Mouse (Mus musculus): ENCODE measurements around the gene Lrrc17. TPM values are rescaled to one million over a fixed set of nuclear protein-coding genes. Genes with fewer than 3 reads are reported as not detected.
A peak's percentile ranks its signal among the peaks of the same experiment; 100 is the strongest.

Lrrc17 gene
- total RNA-seq (2021): under 1 TPM; 0.35 to 0.64 TPM
- long read RNA-seq, experiment 1: 0 reads
- long read RNA-seq, experiment 2: 0 reads

DNA sequence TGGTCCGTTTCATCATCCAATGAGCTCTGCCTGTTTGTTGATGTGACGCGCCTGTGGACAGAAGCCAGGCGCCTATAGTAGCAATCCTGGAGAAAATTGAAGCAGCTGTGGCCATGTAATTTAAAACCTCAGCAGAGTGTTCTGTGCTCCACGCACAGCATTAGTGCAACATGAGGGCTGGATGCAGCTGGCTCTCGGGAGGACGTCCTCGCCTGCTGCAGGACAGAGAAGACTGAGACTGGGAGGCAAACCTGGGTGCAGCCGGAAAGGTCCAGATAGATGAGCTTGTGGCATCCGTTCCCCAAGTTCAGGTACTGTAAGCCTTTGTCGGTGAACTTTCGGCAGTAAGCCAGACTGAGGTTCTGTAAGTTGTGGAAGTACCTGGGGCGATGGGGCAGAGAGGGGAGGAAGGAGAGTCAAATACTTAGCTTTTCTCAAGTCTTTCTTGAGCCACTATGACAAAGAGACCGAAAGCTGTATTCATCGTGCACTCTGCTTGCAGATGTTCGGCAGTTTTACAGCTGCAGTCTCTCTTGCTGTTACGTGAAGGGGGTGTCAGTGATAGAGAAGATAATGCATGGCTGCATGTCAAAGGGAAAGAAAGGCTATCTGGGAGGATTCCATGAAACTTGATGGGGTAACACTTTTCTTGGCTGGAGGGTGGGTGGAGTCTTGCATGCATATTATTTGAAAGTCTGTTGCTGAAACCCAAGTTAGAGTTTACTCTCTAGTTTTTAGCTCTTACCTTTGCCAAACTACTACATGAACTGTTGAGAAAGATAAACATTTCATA is at the start of gene Lrrc17:
TSS of gene Lrrc17 (plus strand) at position 151 of the 793 bp plus-strand sequence.
- DNase-seq (ENCODE audit: low spot score in 2 of 2): no peak

DNA sequence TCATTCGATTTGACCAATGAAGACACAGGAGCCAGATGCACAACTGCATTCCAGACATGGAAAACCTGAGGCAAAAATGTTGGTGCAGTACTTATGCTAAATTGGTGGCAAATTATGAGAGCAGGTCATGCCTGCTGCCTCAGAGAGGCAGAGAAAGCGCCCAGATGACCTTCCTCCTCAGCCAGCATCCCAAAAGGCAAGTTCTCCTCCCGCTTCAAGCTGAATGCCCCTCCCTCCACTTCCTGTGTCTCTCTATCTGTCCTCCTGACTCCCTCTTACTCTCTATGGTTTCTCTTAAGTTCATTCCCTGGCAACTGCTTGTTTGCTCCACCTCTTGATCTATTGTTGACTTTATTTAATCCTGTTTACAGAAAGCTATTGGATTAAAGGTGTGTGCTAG is 48.6 kb upstream of the Lrrc17 start:
- DNase-seq (ENCODE audit: low spot score in 2 of 2): no peak

DNA sequence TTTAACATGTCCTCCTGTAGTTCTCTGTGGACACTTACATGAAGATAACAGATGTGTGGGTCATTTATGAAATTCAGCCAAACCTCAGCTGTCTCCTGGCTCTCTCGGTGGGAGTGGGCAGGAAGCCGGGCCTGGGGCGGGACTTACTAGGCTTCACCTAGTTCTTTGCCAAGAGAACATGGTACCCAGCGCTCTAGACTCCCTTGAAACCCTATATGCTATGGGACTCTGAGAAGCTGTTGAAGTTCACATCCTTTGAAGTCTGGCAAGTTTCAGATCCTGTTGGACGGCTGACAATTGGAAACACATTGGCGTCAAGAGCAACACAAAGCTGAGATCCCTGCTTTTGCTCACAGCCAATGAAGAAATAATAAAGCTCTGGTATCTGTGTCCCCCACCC is 47.0 kb upstream of the Lrrc17 start:
- DNase-seq (ENCODE audit: low spot score in 2 of 2): no peak

DNA sequence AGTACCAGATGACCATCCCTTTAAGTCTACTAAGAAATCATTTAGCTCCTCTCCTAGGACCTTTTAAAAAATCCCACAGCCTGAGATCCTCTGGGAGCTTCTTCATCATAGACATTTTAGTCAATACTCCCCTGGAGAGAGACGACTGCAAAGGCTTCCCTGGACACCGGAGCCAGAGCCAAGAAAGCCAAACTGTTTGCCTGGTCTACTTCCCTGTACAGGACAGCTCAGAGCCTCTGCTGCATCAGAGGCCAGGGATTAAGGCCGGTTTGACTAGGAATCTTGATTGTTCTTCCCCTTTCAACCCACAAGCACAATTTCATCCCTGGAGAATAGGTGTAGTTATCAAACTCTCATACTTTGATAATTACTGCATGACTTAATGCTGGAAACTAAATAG is 46.5 kb upstream of the Lrrc17 start:
- no peak for DNase-seq (ENCODE audit: low spot score in 2 of 2)

DNA sequence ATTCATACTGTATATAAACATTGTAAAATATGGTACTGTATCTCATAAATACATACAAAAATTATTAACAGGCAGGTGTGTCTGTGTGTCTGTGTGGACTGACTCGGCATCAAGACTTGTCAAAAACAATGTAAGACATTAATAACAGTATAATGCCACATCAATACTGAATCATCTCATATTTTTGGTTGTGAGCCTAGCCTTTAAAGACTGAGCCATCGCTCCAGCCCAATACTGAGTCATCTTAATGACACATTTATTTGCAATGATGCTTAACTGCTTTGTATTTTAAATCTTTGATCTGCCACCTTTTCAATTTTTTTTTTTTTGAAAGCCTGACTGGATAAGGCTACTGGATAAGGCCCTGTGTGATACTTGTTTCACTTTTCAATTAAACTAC is 44.9 kb upstream of the Lrrc17 start:
- DNase-seq (ENCODE audit: low spot score in 2 of 2): no peak

DNA sequence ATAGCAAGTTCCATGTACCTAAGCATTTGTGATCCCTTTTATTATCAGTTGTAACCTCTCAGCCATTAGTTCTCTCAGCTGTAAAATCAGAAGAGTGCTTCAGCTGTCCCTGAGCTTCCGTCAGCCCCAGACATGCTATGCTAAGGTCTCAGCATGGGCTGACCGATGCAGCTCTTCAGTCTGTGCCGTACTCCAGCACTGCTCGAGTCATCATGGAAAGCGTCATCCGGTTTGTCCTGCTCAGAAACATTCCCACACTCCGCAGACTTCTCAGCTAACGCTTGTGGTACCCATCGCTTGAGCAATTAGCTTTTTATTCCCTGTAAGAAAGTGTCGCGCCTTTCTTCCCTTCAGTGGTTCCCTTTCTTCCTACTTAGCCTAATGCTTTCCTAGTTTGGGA is 44.4 kb upstream of the Lrrc17 start:
- DNase-seq (ENCODE audit: low spot score in 2 of 2): no peak

DNA sequence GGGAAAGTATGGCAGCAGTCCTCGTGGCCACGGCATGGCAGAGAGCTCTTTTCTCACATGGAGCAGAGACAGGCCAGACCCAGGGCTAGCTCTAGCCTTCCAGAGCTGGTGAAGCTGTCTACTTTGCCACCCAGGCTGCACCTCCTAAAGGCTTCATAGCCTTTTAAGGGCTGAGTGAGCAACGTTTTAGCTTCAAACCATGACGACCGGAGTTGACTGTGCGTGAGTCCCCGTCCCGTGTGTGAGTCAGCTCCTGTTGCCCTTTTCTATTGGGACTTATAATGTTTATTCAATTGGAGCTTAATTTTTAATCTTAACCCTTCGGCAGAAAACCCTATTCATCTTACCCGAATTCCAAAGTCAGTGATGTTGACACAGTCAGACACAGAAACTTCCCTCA is 43.2 kb upstream of the Lrrc17 start:
- DNase-seq (ENCODE audit: low spot score in 2 of 2): no peak

DNA sequence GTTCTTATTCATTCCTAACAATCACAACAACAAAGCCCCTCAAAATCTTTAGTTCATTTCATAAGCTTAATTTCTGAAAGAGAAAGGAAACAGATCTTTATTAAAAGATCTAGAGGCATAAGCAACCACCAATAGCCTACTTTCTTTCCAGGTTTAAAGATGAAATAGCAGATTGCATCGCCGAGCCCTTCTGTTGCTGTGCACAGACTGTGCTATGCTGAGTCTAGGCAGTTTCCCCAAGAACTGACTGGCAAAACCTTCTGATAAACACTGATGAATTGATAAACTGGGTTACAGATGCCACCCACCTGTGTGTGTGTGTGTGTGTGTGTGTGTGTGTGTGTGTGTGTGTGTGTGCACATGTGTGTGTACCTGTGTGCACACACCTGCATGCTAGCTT is 42.4 kb upstream of the Lrrc17 start:
- DNase-seq (ENCODE audit: low spot score in 2 of 2): peak in 1 of 2 experiments; percentile 46

DNA sequence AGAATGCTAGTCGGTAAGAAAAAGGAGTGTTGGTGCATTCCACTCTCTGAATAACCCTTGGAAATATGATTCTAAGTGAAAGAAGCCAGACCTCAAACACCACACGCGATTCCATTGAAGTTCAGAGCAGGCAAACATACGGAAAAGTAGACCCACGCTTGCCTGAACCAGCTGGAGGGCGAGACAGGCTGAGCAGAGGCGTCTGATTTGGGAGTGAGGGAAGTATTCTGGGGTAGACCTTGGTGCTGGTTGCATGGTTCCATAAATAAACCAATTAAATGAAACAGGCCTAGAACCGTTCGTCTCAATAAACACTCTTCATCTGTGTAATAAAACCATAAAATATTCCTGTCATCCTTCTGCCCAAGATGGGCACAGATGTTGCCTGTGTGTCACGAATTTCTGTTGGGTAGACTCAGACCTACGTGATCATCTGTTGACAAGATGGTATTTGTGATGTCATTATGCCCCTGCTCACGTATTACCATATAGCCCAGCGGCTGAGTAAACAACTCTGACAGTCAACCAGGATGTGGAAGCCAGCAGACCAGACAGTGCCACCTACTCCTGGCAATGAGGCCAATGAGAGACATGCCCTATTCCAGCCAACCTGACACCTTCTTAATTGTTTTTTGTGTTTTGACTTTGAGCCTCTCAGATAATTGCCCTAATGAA is 40.3 kb upstream of the Lrrc17 start:
- DNase-seq (ENCODE audit: low spot score in 2 of 2): peak; percentile 13 to 70

DNA sequence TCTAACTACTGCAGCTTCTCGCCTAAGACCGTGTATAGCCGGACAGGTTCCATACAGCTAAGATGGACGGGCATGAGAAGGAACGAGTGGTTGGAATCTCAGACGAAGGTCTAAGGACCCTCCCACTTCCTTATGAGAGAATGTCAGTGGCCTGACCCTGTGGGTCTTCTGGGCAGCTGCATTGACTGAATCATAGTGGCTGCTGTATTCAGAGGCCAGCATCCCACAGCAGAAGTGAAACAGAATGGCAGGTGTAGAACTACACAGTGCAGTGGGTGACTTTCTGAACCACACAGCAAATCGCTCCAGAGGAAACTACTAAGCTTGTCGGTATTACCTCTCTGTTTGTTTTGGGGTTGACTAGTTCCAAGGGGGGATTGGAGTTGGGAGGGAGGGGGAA is 38.2 kb upstream of the Lrrc17 start:
- DNase-seq (ENCODE audit: low spot score in 2 of 2): no peak

DNA sequence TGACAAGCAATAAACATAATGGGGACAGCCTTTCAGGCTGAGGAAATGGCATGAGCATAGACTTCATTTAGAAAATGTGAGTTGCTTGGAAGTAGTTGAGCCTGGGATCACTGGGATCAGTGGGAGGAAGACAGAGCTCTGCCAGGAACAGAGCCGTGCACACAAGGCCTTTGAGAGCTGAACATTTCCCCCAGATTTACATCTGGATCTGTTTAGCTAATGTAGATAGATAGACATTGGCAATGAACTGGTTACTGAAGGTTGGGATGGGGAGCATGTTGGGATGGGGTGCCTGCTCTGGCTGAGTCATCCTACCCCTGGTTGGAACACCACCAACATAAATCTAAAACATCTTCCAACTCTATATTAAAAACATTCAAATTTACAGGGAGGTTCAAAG is 36.5 kb upstream of the Lrrc17 start:
- no peak for DNase-seq (ENCODE audit: low spot score in 2 of 2)

DNA sequence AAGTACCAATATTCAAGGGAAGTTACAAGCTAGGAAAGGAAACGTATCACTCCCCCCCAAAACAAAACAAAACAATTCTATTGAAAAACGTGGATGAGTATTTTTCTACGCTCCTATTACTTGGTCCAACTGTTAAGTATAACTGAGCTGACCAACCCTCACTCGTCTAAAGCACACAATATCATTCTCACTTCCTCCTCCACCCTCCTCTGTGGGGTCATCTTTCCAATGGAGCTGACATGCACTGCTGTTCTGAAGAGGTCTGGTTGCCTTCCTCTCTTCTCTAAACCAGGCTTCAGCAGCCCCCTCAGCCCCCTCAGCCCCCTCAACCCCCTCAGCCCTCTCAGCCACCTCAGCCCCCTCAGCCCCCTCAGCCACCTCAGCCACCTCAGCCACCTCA is 33.6 kb upstream of the Lrrc17 start:
- DNase-seq (ENCODE audit: low spot score in 2 of 2): no peak

DNA sequence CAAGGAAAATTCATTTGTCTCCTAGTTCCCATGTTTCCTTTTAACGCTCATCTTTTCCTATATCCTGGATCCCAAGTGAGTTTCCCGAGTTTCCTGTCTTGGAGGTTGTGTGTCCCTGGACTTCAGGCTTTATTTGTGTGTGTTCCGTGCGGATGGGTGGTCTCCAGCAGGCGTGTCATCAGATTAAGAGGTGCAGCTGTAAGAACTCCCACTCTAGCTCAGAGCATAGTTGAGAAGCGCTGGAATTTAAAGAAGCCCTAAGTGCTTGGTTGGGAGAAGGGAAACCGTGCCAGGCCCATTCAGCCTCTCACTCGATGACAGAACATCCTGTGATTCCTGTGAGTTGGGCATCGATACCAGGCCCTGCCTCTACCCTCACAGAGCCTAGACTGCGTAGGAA is 30.0 kb upstream of the Lrrc17 start:
- no peak for DNase-seq (ENCODE audit: low spot score in 2 of 2)

DNA sequence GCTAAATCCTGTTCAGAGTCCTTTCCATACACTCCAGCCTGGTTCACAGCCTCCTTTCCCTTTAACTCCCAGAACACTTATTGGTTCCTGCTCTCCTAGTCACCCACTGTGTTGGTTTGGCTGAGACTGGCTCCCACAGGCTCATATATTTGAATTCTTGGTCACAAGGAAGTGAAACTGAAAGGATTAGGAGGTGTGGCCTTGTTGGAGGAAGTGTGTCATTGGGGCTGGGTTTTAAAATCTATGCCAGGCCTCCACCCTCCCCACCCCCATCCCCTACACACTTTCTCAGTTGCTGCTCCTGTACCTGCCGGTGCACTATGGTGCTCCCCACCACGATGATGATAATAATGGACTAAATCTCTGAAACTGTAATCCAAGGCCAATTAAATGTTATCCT is 25.8 kb upstream of the Lrrc17 start:
- DNase-seq (ENCODE audit: low spot score in 2 of 2): no peak

DNA sequence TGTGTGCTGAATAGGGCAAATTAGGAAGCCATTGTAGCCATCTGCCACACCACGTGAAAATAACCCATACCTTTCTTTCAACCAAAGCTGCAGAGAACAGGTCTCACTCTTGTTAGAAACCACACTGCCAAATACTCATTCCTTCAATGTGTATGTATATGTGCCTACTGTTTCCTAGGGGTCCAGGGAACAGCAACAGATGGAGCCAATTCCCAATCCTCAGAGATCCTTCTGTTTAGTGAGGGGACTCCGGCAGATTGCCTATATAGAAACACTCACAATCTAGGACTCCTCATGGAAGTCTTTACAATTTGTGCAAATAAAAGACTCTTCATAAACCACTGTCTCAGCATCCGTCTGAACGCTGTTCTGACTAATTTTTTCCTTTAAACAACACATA is 25.2 kb upstream of the Lrrc17 start:
- no peak for DNase-seq (ENCODE audit: low spot score in 2 of 2)

DNA sequence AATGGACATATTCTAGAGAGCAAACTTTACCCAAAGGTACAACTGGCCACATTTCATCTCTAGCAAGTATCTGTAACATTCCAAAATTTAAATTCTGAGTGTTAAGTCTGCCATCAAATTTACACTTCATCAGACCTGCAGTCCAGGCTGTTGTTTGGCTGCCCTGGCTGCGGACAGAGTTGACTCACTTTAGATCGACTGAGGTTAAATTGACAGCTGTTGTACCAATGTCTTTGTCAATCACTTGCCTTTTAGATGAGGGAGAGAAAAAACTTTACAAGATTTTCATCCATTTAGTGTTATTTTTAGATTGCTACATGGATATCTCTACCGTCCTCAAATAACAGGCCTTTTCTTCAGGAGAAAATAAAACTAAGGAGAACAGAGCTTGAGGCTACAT is 24.2 kb upstream of the Lrrc17 start:
- no peak for DNase-seq (ENCODE audit: low spot score in 2 of 2)

DNA sequence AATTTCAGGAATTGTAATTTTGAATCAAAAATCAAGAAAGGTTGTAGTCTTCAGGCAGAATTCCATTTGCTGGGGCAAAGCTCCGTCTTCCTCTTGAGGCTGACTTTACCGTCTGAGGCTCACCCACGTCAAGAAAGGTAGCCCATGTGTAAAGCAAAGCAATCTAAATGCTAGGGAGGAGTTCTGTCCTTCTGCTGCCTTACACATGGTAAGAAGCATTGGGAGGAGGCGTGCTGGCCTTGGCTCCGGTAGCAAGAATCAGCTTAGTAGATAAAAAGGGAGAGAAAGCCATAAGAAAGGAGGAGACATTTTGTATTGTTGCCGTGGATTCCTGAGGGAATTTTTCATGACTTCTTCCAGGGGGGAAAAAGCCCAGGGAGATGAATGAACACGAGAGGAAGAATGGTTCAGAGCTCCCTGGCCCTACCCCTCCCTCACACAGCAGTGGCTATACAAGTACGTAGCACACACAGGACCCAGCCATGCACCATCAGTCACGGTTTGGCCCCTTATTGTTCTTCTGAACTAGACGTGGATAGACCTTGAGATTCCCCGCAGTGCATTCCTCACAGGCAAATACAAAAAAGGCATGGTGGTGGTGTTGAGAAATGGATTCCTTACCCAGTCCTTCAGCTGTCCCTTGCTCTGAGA is 16.4 kb upstream of the Lrrc17 start:
- no peak for DNase-seq (ENCODE audit: low spot score in 2 of 2)

DNA sequence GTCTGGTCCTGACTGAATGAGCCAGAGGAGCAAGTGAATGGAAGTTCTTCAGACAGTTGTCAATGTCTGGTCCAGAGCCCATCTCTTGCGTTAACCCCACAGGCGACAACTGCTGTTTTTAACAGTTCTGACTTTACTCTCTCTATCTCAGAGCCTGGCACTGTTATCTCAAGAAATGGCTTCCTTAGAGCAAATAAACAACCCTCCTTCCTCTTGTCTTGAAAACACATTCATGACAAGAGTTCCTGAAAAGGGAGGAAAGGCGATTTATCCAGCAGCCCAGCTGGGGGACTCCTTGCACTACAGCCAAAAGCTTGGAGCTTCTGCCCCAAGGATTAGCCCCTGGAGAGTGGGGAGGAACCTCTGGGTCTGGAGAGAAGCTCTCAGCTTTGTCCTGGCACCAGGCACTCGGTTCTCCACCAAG is 15.9 kb upstream of the Lrrc17 start:
- no peak for DNase-seq (ENCODE audit: low spot score in 2 of 2)

DNA sequence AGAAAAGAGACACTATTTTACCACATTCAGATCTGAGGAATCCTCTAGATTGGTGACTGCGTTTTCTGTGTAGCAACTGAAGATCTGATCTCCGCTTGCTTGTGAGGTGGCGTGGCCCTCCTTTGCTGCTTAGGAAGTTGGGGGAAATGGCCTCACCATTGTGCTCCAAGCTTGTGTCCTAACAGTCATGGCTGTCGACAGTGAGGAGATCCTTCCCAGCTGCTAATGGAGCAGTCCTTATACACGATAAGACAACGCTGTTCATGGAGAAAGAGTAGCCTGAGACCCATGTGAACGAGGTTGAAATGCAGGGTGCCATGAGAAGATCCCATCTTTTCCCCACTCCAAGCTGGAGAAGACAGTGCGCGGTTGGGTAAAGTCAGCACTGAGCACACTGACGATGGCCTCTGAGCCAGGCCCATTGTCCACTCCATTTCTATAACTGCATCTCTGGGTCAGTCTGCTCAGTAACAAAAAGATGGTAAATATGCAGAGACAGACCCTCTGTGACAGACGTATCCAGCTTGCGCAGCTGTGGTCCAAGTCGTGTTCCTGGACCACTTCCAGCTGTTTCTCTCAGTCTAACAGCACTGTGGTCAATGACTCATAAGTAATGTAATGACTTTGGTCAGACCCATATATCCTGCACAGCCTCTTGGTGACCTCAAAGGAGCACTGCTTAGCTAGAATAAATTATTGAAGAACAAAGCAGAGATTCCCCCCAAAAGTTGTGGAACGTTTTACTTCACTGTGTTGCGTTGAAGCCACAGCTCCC is 15.1 kb upstream of the Lrrc17 start:
- DNase-seq (ENCODE audit: low spot score in 2 of 2): no peak

DNA sequence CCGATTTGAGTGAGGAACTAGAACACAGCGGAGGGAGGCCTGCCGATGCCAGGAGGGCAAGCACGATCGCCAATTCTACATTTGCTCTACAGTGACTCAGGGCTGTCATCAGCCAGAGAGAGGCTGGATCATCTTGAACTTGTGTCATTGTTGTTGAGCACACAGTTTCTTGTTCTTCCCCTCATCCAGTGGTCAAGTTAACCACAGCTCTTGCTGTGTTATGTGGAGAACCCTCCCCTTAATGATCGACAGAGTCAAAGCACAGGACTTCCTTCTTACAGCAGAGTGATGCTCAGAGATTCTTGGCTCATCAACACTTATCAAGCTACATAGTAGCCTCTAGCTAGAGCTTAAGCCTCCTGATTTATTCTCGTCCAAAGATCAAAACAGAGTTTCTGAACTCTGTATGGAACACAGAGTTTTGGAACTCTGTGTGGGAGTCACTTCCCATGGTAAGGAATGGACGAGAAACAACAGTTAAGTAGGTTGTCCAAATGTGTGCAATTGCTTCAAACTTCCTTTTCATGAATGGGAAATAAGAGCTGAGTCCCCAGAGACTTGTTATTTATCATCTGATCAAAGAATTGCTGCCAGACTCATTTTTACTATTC is 14.1 kb upstream of the Lrrc17 start:
- no peak for DNase-seq (ENCODE audit: low spot score in 2 of 2)

DNA sequence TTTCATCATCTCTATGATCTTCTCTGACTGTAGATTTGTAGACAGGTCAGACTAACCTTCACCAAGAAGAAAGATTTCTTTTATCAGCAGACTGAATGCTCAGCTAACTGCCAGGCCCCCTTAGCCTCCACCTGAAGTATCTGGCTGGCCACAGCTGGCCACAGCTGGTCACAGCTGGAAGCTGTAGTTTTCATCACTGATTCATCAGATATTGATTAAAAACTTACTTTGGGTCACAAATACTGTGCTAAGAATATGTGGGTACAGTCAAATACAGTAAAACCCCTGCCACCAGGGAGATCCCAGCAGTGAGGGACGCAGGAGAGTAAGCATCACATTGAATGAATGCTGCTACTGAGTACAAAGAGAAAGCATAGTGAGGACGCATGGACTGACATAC is 11.2 kb upstream of the Lrrc17 start:
- DNase-seq (ENCODE audit: low spot score in 2 of 2): no peak

Data from layer of hippocampus, postnatal 14 days (tissue).